Mouse (Mus musculus) intestine, embryonic 16.5 days (tissue): ENCODE measurements around the gene Cyp2u1. TPM values are rescaled to one million over a fixed set of nuclear protein-coding genes. Genes with fewer than 3 reads are reported as not detected.
A peak's percentile ranks its signal among the peaks of the same experiment; 100 is the strongest.

ENCODE experiments used
- ATAC-seq: fragments of 200-750 bp; cut with Nextera tagmentation; 2 replicates; pipeline ENCODE4 v1.8.0; 2017; ENCODE audit warnings: moderate TSS enrichment, moderate library complexity
- H3K27ac ChIP-seq: fragments of 300-500 bp; sonication (generic); 2 replicates; pipeline ENCODE4 v1.5.1; 2014; ENCODE audit warnings: mild to moderate bottlenecking, low read length
- H3K27me3 ChIP-seq: fragments of 300-500 bp; sonication (generic); replicated peaks from 2 replicates; pipeline ENCODE4 v1.6.1; 2014; ENCODE audit warnings: low read length, control low read depth, mixed read lengths; ENCODE audit not compliant: control insufficient read depth, insufficient read depth
- H3K36me3 ChIP-seq: fragments of 300-500 bp; sonication (generic); 2 replicates; pipeline ENCODE4 v1.6.1; 2014; ENCODE audit warnings: low read length, control low read depth; ENCODE audit not compliant: control insufficient read depth, insufficient read depth
- H3K4me1 ChIP-seq: fragments of 300-500 bp; sonication (generic); 2 replicates; pipeline ENCODE4 v1.6.1; 2014; ENCODE audit warnings: low read length, control low read depth, mixed read lengths; ENCODE audit not compliant: control insufficient read depth, insufficient read depth
- H3K4me2 ChIP-seq: fragments of 300-500 bp; sonication (generic); 2 replicates; pipeline ENCODE4 v1.6.1; 2014; ENCODE audit warnings: low read depth, low read length, control low read depth
- H3K4me3 ChIP-seq: fragments of 300-500 bp; sonication (generic); 2 replicates; pipeline ENCODE4 v1.5.1; 2014; ENCODE audit warnings: mild to moderate bottlenecking, low read length
- H3K9ac ChIP-seq: fragments of 300-500 bp; sonication (generic); 2 replicates; pipeline ENCODE4 v1.6.1; 2014; ENCODE audit warnings: low read depth, low read length
- H3K9me3 ChIP-seq: fragments of 300-500 bp; sonication (generic); 2 replicates; pipeline ENCODE4 v1.6.1; 2016; ENCODE audit warnings: low read length, control low read depth; ENCODE audit not compliant: control insufficient read depth
- WGBS: fragments of 180-500 bp; shearing (Covaris S2); extraction: QIAGEN DNeasy Blood & Tissue Kit; methylation state at CpG from one replicate; pipeline ENCODE4 v1.1.7; 2014; 5-methylcytosine and 5-hydroxymethylcytosine counted together
- polyA plus RNA-seq: library from polyadenylated mRNA; unstranded; fragments of >200 nt; fragmentation: Nextera tagmentation; extraction: Ambion mirVana; gene quantifications from 2 replicates; pipeline ENCODE4 v1.2.1, GENCODE M21; 2015

The Cyp2u1 gene
- polyA plus RNA-seq, 1 experiment from 2014 or later: 9.7 TPM

DNA sequence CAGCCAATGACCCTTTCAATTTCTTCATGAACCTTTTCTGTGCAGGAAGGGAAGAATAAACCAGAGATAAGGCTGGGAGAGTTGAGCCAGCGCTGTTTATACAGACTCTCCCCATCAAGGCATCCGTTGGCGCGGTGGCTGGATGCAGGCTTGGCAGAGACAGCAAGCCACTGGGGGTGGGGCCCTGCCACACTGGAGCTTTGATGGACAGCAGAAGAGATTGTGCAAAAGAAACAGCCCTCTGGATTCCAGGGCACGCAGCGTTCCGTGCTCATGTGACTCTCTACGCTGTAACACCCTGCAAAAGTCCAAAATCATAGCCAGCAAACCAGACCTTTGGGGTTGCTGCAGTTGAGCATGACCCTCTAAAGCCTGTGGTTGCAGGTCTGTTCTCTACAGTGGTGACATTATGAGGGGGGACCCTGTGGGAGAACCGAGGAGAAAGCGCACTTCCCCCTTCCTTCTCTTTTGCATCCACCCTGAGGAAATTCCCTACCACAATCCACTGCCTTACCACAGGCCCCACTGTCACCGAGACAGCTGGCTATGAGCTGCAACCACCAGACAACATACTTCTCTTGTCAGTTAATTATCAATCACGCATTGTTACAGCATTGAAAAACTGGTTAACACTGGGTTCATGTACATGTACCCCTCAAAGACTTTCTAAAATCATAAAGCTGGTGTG lies 7.4 kb downstream of the Cyp2u1 start:
- no peak overlapping the region for H3K4me2 ChIP-seq
- H3K4me1 ChIP-seq: 0 out of 2 replicates have a peak, but pooled peaks cover 4% of the 10 kb centered on the region
- peak overlapping the region; percentile 31; the same call in 1 of the 2 replicates for H3K27ac ChIP-seq
- H3K9ac ChIP-seq: no peak overlapping the region
- no peaks in the 10 kb centered on the region for H3K36me3 ChIP-seq
- 62% methylated on average over 12 of the region's 12 CpGs for WGBS
- peak; percentile 35 for ATAC-seq
- H3K9me3 ChIP-seq: no peaks in the 10 kb centered on the region
- no peak overlapping the region for H3K4me3 ChIP-seq
- H3K27me3 ChIP-seq: no peaks in the 10 kb centered on the region

- H3K36me3 ChIP-seq: no peaks in the 10 kb centered on the region
- H3K4me1 ChIP-seq: 0 out of 2 replicates have a peak, but pooled peaks cover 4% of the 10 kb centered on the region
- 58% methylated on average over 3 of the region's 3 CpGs for WGBS
- ATAC-seq: no peak
- H3K9me3 ChIP-seq: no peaks in the 10 kb centered on the region
- no peaks in the 10 kb centered on the region for H3K27me3 ChIP-seq
- no peak overlapping the region for H3K9ac ChIP-seq
- H3K4me3 ChIP-seq: no peak overlapping the region
- no peak overlapping the region for H3K4me2 ChIP-seq
- no peak overlapping the region for H3K27ac ChIP-seq
Observed at GRCm38 (mm10) chr3:131294503-131294902, 8.5 kb downstream of the Cyp2u1 start.

GRCm38 (mm10) chr3:131292959-131293358 lies 10.1 kb downstream of the Cyp2u1 start:
- Histone ChIP-seq H3K9ac (no peak overlapping the region), H3K9me3 (no peaks in the 10 kb centered on the region), H3K27ac (peak overlapping the region; percentile 50; the same call in 1 of the 2 replicates), H3K4me3 (no peak overlapping the region), H3K27me3 (no peaks in the 10 kb centered on the region), H3K4me1 (0 out of 2 replicates have a peak, but pooled peaks cover 4% of the 10 kb centered on the region), H3K4me2 (no peak overlapping the region), H3K36me3 (no peaks in the 10 kb centered on the region)
- 60% methylated on average over 3 of the region's 3 CpGs for WGBS
- ATAC-seq: peak; percentile 67

GRCm38 (mm10) chr3:131292349-131292748 lies 10.7 kb downstream of the Cyp2u1 start:
- peak; percentile 76 for ATAC-seq
- Histone ChIP-seq H3K27me3 (no peaks in the 10 kb centered on the region), H3K36me3 (no peaks in the 10 kb centered on the region)

GRCm38 (mm10) chr3:131291890-131292289 lies 11.1 kb downstream of the Cyp2u1 start:
- H3K27ac ChIP-seq: peak overlapping the region; percentile 53
- H3K9me3 ChIP-seq: no peaks in the 10 kb centered on the region
- no peak for ATAC-seq
- H3K9ac ChIP-seq: no peak overlapping the region
- H3K4me1 ChIP-seq: 0 out of 2 replicates have a peak, but pooled peaks cover 4% of the 10 kb centered on the region
- H3K27me3 ChIP-seq: no peaks in the 10 kb centered on the region
- WGBS: 79% methylated on average over 4 of the region's 4 CpGs
- no peak overlapping the region for H3K4me3 ChIP-seq
- H3K4me2 ChIP-seq: no peak overlapping the region
- H3K36me3 ChIP-seq: no peaks in the 10 kb centered on the region

More at GRCm38 (mm10) chr3:131292349-131292748, 10.7 kb downstream of the Cyp2u1 start:
- Histone ChIP-seq H3K9ac (no peak overlapping the region), H3K4me2 (no peak overlapping the region), H3K9me3 (no peaks in the 10 kb centered on the region), H3K27ac (no peak overlapping the region), H3K4me1 (0 out of 2 replicates have a peak, but pooled peaks cover 4% of the 10 kb centered on the region), H3K4me3 (no peak overlapping the region)
- 47% methylated on average over 2 of the region's 2 CpGs for WGBS

GRCm38 (mm10) chr3:131274151-131274550 lies 28.9 kb downstream of the Cyp2u1 start:
- no peak overlapping the region for H3K4me3 ChIP-seq
- H3K27me3 ChIP-seq: no peaks in the 10 kb centered on the region
- H3K9ac ChIP-seq: no peak overlapping the region
- no peak for ATAC-seq
- WGBS: 75% methylated on average over 4 of the region's 4 CpGs
- H3K4me1 ChIP-seq: 0 out of 2 replicates have a peak, but pooled peaks cover 3% of the 10 kb centered on the region
- no peak overlapping the region for H3K27ac ChIP-seq
- H3K4me2 ChIP-seq: no peak overlapping the region
- no peaks in the 10 kb centered on the region for H3K36me3 ChIP-seq
- peaks cover 6% of the 10 kb centered on the region; the same call in 1 of the 2 replicates for H3K9me3 ChIP-seq

- ATAC-seq: peak; percentile 56
- Histone ChIP-seq H3K36me3 (no peaks in the 10 kb centered on the region; the same call in 1 of the 2 replicates), H3K4me1 (peaks cover 8% of the 10 kb centered on the region; the same call in 1 of the 2 replicates), H3K4me3 (peak overlapping the region; percentile 87), H3K9me3 (no peaks in the 10 kb centered on the region), H3K27ac (peak overlapping the region; percentile 93), H3K9ac (peak overlapping the region; percentile 84), H3K4me2 (peak overlapping the region; percentile 66), H3K27me3 (no peaks in the 10 kb centered on the region)
- WGBS: 21% methylated on average over 10 of the region's 10 CpGs
Observed at GRCm38 (mm10) chr3:131272374-131273100, 30.5 kb downstream of the Cyp2u1 start.

GRCm38 (mm10) chr3:131271559-131272373 lies 31.3 kb downstream of the Cyp2u1 start, which contains the start of gene Hadh:
Hadh (minus strand) TSS chr3:131272101.
- no peaks in the 10 kb centered on the region for H3K27me3 ChIP-seq

More at GRCm38 (mm10) chr3:131271559-131272373, 31.3 kb downstream of the Cyp2u1 start, which contains the start of gene Hadh:
- Histone ChIP-seq H3K36me3 (no peaks in the 10 kb centered on the region; the same call in none of the 2 replicates), H3K4me1 (peaks cover 11% of the 10 kb centered on the region; the same call in 1 of the 2 replicates), H3K27ac (peak within 1 kb of the TSS; percentile 93), H3K9ac (peak within 1 kb of the TSS; percentile 84), H3K4me3 (peak within 1 kb of the TSS; percentile 87), H3K4me2 (peak within 1 kb of the TSS; percentile 66), H3K9me3 (no peaks in the 10 kb centered on the region)
- peak; percentile 88 for ATAC-seq
- WGBS: under 1% methylated on average over 53 of the region's 54 CpGs
